Mouse (Mus musculus) heart, adult 18-20 months (tissue): ENCODE data around the gene Ankrd60. TPM values are rescaled to one million over a fixed set of nuclear protein-coding genes. Genes with fewer than 3 reads are reported as not detected.

ENCODE experiments used
- total RNA-seq, 2 experiments: library from RNA; stranded (reverse); gene quantifications; 2 replicates each; pipeline ENCODE4 v1.2.3; 2021

Gene Ankrd60
- total RNA-seq, 2 experiments from 2014 or later: not detected

Other genes with a start within 250 kb of the Ankrd60 start
- not detected for gene 1700021F07Rik, start 55.8 kb downstream of the Ankrd60 start, total RNA-seq
- gene Rab22a, start 81.4 kb upstream of the Ankrd60 start, total RNA-seq: 10 to 100 TPM; 33.6 to 40.1 TPM
- not detected for gene 1700010B08Rik, start 141.1 kb upstream of the Ankrd60 start, total RNA-seq
- 100 to 1,000 TPM; 111 to 126 TPM for gene Vapb, start 159.1 kb upstream of the Ankrd60 start, total RNA-seq